Mouse (Mus musculus) cerebellum, adult 2 months (tissue): ENCODE measurements around the gene Adamts2.
A peak's percentile ranks its signal among the peaks of the same experiment; 100 is the strongest.

Experiments
- CTCF ChIP-seq: fragments of 200-500 bp; IDR thresholded peaks from 2 replicates; pipeline ENCODE4 v1.5.1; 2011; ENCODE audit warnings: low read depth, mild to moderate bottlenecking, control low read depth, low read length, moderate library complexity, borderline replicate concordance; ENCODE audit not compliant: insufficient read depth
- POLR2A ChIP-seq: fragments of 200-500 bp; IDR thresholded peaks from 2 replicates; pipeline ENCODE4 v1.6.1; 2011; ENCODE audit warnings: low read length, control low read depth, borderline replicate concordance; ENCODE audit not compliant: insufficient read depth

DNA sequence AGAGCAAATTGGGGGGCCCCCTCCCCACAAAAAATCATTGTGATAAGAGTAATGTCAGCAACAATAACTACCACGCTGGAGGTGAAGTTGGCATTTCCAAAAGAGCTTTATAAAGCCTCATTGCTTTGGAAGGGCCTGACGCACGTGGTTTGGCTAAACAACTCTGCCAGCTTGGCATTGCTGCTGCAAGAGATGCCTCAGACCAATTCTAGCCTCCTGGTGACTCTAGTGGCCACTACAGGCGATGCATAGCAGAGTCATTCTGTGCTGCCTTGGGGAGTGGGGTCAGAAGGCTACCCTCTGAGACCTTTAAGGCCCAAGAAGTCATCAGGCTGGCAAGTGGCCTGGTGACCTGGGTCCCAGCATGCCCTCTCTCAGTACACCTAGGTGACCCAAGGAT is 132.2 kb downstream of the Adamts2 start:
- TF ChIP-seq POLR2A (no peak), CTCF (peak; percentile 53)
